Mouse (Mus musculus) brain, embryonic 14.5 days (tissue): ENCODE results near the gene Prrt1.

Source experiments
- CTCF ChIP-seq: fragments of 200-500 bp; IDR thresholded peaks from 2 replicates; pipeline ENCODE4 v1.5.1; 2012; ENCODE audit warnings: inconsistent platforms, mild to moderate bottlenecking, moderate library complexity, borderline replicate concordance; ENCODE audit not compliant: insufficient read depth, insufficient read length; ENCODE audit errors: extremely low read depth
- POLR2A ChIP-seq: fragments of 200-500 bp; IDR thresholded peaks from 2 replicates; pipeline ENCODE4 v1.6.1; 2012; ENCODE audit warnings: mild to moderate bottlenecking, inconsistent platforms, borderline replicate concordance; ENCODE audit not compliant: poor library complexity, insufficient read depth, insufficient read length, severe bottlenecking; ENCODE audit errors: extremely low read depth

DNA sequence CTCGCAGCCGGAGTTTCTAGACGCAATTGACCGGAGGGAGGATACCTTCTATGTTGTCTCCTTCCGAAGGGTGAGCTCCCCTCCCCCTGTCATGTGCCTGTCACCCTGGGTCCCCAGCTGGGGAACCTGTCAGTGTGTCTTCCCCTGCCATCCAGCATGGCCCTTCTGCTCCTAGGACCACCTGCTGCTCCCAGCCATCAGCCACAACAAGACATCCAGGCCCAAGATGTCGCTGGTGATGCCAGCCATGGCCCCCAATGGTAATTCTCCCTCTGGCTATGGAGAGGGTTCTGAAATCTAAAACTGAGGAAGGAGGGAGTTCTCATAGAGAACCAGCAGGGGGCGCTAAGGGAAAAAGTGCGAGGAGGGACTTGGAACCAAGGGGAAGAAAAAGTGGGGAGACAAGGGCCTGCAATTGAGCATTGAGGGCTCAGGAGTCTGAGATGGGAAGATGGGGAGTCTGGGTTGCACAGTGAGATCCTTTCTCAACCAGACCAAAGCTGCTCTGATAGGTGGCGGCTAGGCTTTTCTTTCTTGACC lies 24.5 kb downstream of the Prrt1 start:
- TF ChIP-seq CTCF (peak; percentile 80), POLR2A (no peak)
